Mouse (Mus musculus) B cell, adult (primary cell): ENCODE measurements around the gene Olfr644. TPM values are rescaled to one million over a fixed set of nuclear protein-coding genes. Genes with fewer than 3 reads are reported as not detected.

ENCODE experiments used
- total RNA-seq: library from RNA; stranded (reverse); gene quantifications from 4 replicates; pipeline ENCODE4 v1.2.4, GENCODE M21; 2023; ENCODE audit not compliant: inconsistent age

Olfr644 gene
- total RNA-seq: not detected in 4 replicates

GRCm38 (mm10) chr7:104071769-104072168, at the start of gene Olfr644:
Gene Olfr644 (minus strand): TSS chr7:104071869.

GRCm38 (mm10) chr7:104104757-104104972, 33.0 kb upstream of the Olfr644 start, which contains the start of gene Olfr646:
Gene Olfr646 (plus strand): TSS chr7:104104873.

GRCm38 (mm10) chr7:104085365-104085764, 13.7 kb upstream of the Olfr644 start, which contains the start of gene Olfr645:
Gene Olfr645 (minus strand): TSS chr7:104085465.

DNA sequence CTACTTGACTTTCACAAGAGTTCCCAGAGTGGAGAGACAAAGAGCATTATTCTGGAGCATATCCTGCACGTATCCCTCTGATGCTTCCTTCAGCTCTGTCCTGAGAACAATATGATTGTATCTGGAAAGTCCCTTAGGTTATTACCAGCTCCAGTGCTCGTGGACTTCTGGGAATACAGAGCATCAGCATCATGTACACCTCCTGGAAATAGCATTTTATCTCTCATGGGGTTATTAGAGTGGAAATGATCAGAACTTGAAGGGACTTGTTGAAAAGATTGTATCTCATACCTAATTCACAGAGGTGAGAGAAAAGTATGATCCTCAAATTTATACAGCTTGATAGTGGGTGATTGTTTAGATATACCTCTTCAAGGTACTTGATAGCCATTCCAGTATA, 10.3 kb downstream of the Olfr644 start, which contains the start of gene 4930516K23Rik:
Gene 4930516K23Rik, minus strand, starts transcription at position 101 of the 400 bp plus-strand sequence.

DNA sequence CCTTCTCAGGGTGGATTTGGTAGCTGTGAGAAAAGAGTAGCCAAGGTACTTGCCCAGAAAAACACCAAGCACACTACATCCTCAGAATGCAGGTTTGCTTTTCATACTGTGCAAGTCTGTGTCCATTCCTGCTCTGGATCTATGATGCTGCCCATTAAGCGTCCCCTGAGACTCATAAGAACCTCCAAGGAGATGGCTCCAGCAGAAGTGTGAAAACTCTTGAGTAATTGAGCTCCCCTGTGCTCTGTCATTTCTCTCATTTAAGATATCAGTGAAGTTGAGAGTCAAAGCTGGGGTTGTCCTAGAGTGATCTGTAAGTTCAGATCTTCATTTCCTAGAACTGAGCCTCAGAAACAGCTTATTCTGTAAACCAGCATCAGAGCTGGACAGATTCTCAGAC, 19.1 kb downstream of the Olfr644 start, which contains the start of gene Olfr642:
Gene Olfr642, minus strand, starts transcription at position 101 of the 400 bp plus-strand sequence.

GRCm38 (mm10) chr7:104035145-104035544, 36.5 kb downstream of the Olfr644 start, which contains the start of gene Olfr641:
Gene Olfr641 (plus strand): TSS chr7:104035445.

GRCm38 (mm10) chr7:104025473-104025872, 46.2 kb downstream of the Olfr644 start, which contains the start of gene Olfr640:
Gene Olfr640 (minus strand): TSS chr7:104025573.

GRCm38 (mm10) chr7:104017203-104017602, 54.5 kb downstream of the Olfr644 start, which contains the start of gene Olfr639:
Gene Olfr639 (minus strand): TSS chr7:104017303.

Other genes with a start within 250 kb of the Olfr644 start
- 5.7 to 29.6 TPM (median 17.0 TPM) in 4 replicates for gene Hbb-bs, start 243.8 kb downstream of the Olfr644 start, total RNA-seq
- not detected in 4 replicates for gene Hbb-bh2, start 231.3 kb downstream of the Olfr644 start, total RNA-seq
- 0.94 TPM in 1 of 4 replicates, not detected in the others for gene Hbb-bh1, start 228.7 kb downstream of the Olfr644 start, total RNA-seq
- gene Hbb-y, start 218.7 kb downstream of the Olfr644 start, total RNA-seq: not detected in 4 replicates
- not detected in 4 replicates for gene Olfr66, start 185.6 kb downstream of the Olfr644 start, total RNA-seq
- not detected in 4 replicates for gene Olfr64, start 177.4 kb downstream of the Olfr644 start, total RNA-seq
- gene Olfr65, start 168.4 kb downstream of the Olfr644 start, total RNA-seq: not detected in 4 replicates
- gene Olfr631, start 143.0 kb downstream of the Olfr644 start, total RNA-seq: not detected in 4 replicates
- gene Olfr632, start 137.5 kb downstream of the Olfr644 start, total RNA-seq: not detected in 4 replicates
- not detected in 4 replicates for gene Olfr633, start 127.4 kb downstream of the Olfr644 start, total RNA-seq
- not detected in 4 replicates for gene Olfr635, start 100.7 kb downstream of the Olfr644 start, total RNA-seq
- gene Olfr638, start 73.1 kb downstream of the Olfr644 start, total RNA-seq: not detected in 4 replicates
- 0.16 TPM in 1 of 4 replicates, not detected in the others for gene Olfr639, start 54.6 kb downstream of the Olfr644 start, total RNA-seq
- gene Olfr640, start 46.3 kb downstream of the Olfr644 start, total RNA-seq: not detected in 4 replicates
- not detected in 4 replicates for gene Olfr641, start 36.4 kb downstream of the Olfr644 start, total RNA-seq
- not detected in 4 replicates for gene Olfr642, start 19.2 kb downstream of the Olfr644 start, total RNA-seq
- gene 4930516K23Rik, start 10.4 kb downstream of the Olfr644 start, total RNA-seq: not detected in 4 replicates
- not detected in 4 replicates for gene Olfr645, start 13.6 kb upstream of the Olfr644 start, total RNA-seq
- 0.27 to 0.29 TPM (median 0.27 TPM) in 3 of 4 replicates, not detected in the other for gene Olfr646, start 33.0 kb upstream of the Olfr644 start, total RNA-seq
- gene Ubqln5, start 58.0 kb upstream of the Olfr644 start, total RNA-seq: not detected in 4 replicates
- gene Olfr643, start 65.5 kb upstream of the Olfr644 start, total RNA-seq: not detected in 4 replicates
- gene Ubqln3, start 71.4 kb upstream of the Olfr644 start, total RNA-seq: not detected in 4 replicates
- not detected in 4 replicates for gene Ubqlnl, start 78.7 kb upstream of the Olfr644 start, total RNA-seq
- not detected in 4 replicates for gene Olfm5, start 93.0 kb upstream of the Olfr644 start, total RNA-seq
- not detected in 4 replicates for gene Olfr648, start 111.5 kb upstream of the Olfr644 start, total RNA-seq
- not detected in 4 replicates for gene Olfr649, start 124.1 kb upstream of the Olfr644 start, total RNA-seq
- gene Trim6, start 146.9 kb upstream of the Olfr644 start, total RNA-seq: 0.33 to 0.90 TPM (median 0.54 TPM) in 4 replicates
- gene Trim34a, start 172.6 kb upstream of the Olfr644 start, total RNA-seq: 57.6 to 72.3 TPM (median 61.7 TPM) in 4 replicates
- gene Trim5, start 216.2 kb upstream of the Olfr644 start, total RNA-seq: 23.9 to 32.0 TPM (median 28.3 TPM) in 4 replicates
- 99.6 to 116 TPM (median 109 TPM) in 4 replicates for gene Trim12a, start 243.6 kb upstream of the Olfr644 start, total RNA-seq